Mouse (Mus musculus): ENCODE results near the gene Dhx16.

GRCm38 (mm10) chr17:35920862-35921562, 41.4 kb downstream of the Dhx16 start:
- no peak for TF ChIP-seq POLR2A (IDR thresholded peaks at IDR 0.05; ENCODE audit: low read depth, low read length)
- no peak for TF ChIP-seq CTCF (IDR thresholded peaks at IDR 0.05; ENCODE audit: extremely low read depth, insufficient read length, insufficient replicate concordance, low read depth, low read length)

All from small intestine, adult 2 months (tissue).